Mouse (Mus musculus) kidney, postnatal 0 days (tissue): ENCODE measurements around the gene Asb5. TPM values are rescaled to one million over a fixed set of nuclear protein-coding genes. Genes with fewer than 3 reads are reported as not detected.
"Not testable (repeated sequence)": the region's sequence is repeated elsewhere in the genome, so short reads cannot be mapped to it uniquely, and the experiment has no call there.

Experiments used
- ATAC-seq: fragments of 200-750 bp; cut with Nextera tagmentation; replicated peaks from 2 replicates; pipeline ENCODE4 v1.8.0; 2017; ENCODE audit warnings: low read depth, moderate number of reproducible peaks, moderate TSS enrichment, moderate library complexity; ENCODE audit not compliant: low FRiP score
- DNase-seq: peaks from one replicate; pipeline ENCODE4 v3.0.0-alpha.2; 2016; ENCODE audit warnings: low spot score
- H3K27ac ChIP-seq: fragments of 300-500 bp; sonication (generic); 2 replicates; pipeline ENCODE4 v1.5.1; 2014; ENCODE audit warnings: mild to moderate bottlenecking
- H3K27me3 ChIP-seq: fragments of 300-500 bp; sonication (generic); 2 replicates; pipeline ENCODE4 v1.6.1; 2014; ENCODE audit warnings: low read length, mixed read lengths; ENCODE audit not compliant: insufficient read depth
- H3K36me3 ChIP-seq: fragments of 300-500 bp; sonication (generic); 2 replicates; pipeline ENCODE4 v1.6.1; 2014; ENCODE audit warnings: low read length, mixed read lengths; ENCODE audit not compliant: insufficient read depth
- H3K4me1 ChIP-seq: fragments of 300-500 bp; sonication (generic); replicated peaks from 2 replicates; pipeline ENCODE4 v1.6.1; 2014; ENCODE audit warnings: antibody characterized with exemption, low read length, mixed read lengths; ENCODE audit not compliant: insufficient read depth
- H3K4me2 ChIP-seq: fragments of 300-500 bp; sonication (generic); 2 replicates; pipeline ENCODE4 v1.6.1; 2014; ENCODE audit warnings: mild to moderate bottlenecking, low read length, moderate library complexity, mixed read lengths
- H3K4me3 ChIP-seq: fragments of 300-500 bp; sonication (generic); replicated peaks from 2 replicates; pipeline ENCODE4 v1.5.1; 2014; ENCODE audit warnings: low read depth, low read length
- H3K9ac ChIP-seq: fragments of 300-500 bp; sonication (generic); 2 replicates; pipeline ENCODE4 v1.6.1; 2014; ENCODE audit warnings: low read depth, low read length
- H3K9me3 ChIP-seq: fragments of 300-500 bp; sonication (generic); replicated peaks from 2 replicates; pipeline ENCODE4 v1.6.1; 2016; ENCODE audit warnings: low read length, inconsistent platforms, mixed read lengths
- CTCF ChIP-seq: IDR thresholded peaks from 2 replicates; pipeline ENCODE4 v1.5.1; 2016; ENCODE audit warnings: antibody characterized with exemption, low read depth, mild to moderate bottlenecking, moderate library complexity
- WGBS: fragments of 180-500 bp; shearing (Covaris S2); extraction: QIAGEN DNeasy Blood & Tissue Kit; methylation state at CpG from one replicate; pipeline ENCODE4 v1.1.7; 2014; 5-methylcytosine and 5-hydroxymethylcytosine counted together
- polyA plus RNA-seq: library from polyadenylated mRNA; unstranded; fragments of >200 nt; fragmentation: Nextera tagmentation; extraction: Ambion mirVana; gene quantifications from 2 replicates; pipeline ENCODE4 v1.2.1, GENCODE M21; 2015

Gene Asb5
- polyA plus RNA-seq, 1 experiment from 2014 or later: 6.6 TPM

- no peak overlapping the region for H3K4me3 ChIP-seq
- H3K9me3 ChIP-seq: no peaks in the 10 kb centered on the region
- ATAC-seq (no peak), DNase-seq (no peak)
- WGBS: 78% methylated on average over 4 of the region's 4 CpGs
- H3K9ac ChIP-seq: no peak overlapping the region
- no peak for TF ChIP-seq CTCF
- no peaks in the 10 kb centered on the region for H3K27me3 ChIP-seq
- H3K27ac ChIP-seq: no peak overlapping the region
- H3K4me2 ChIP-seq: no peak overlapping the region
- no peaks in the 10 kb centered on the region for H3K4me1 ChIP-seq
- H3K36me3 ChIP-seq: no peaks in the 10 kb centered on the region
Observed at GRCm38 (mm10) chr8:54603440-54603839, 74.1 kb downstream of the Asb5 start.

GRCm38 (mm10) chr8:54609336-54609735, 80.0 kb downstream of the Asb5 start:
- DNase-seq (no peak), ATAC-seq (no peak)
- Histone ChIP-seq H3K36me3 (no peaks in the 10 kb centered on the region), H3K9ac (no peak overlapping the region), H3K4me1 (no peaks in the 10 kb centered on the region), H3K9me3 (no peaks in the 10 kb centered on the region), H3K27me3 (no peaks in the 10 kb centered on the region), H3K27ac (no peak overlapping the region), H3K4me2 (no peak overlapping the region), H3K4me3 (no peak overlapping the region)
- 78% methylated on average over 2 of the region's 2 CpGs for WGBS
- no peak for TF ChIP-seq CTCF

GRCm38 (mm10) chr8:54610238-54610637, 80.9 kb downstream of the Asb5 start:
- TF ChIP-seq CTCF: no peak
- no peak overlapping the region for H3K9ac ChIP-seq
- H3K27me3 ChIP-seq: no peaks in the 10 kb centered on the region
- no peaks in the 10 kb centered on the region for H3K4me1 ChIP-seq
- WGBS: 73% methylated on average over 4 of the region's 4 CpGs
- no peak overlapping the region for H3K4me3 ChIP-seq
- no peaks in the 10 kb centered on the region for H3K9me3 ChIP-seq
- no peak for ATAC-seq
- no peak for DNase-seq
- no peak overlapping the region for H3K4me2 ChIP-seq
- no peak overlapping the region for H3K27ac ChIP-seq
- no peaks in the 10 kb centered on the region for H3K36me3 ChIP-seq

GRCm38 (mm10) chr8:54616710-54617109, 87.3 kb downstream of the Asb5 start:
- not testable (repeated sequence) for H3K9ac ChIP-seq, H3K4me1 ChIP-seq, H3K27me3 ChIP-seq, DNase-seq, H3K27ac ChIP-seq, H3K36me3 ChIP-seq, ATAC-seq, H3K9me3 ChIP-seq, H3K4me2 ChIP-seq, H3K4me3 ChIP-seq
- WGBS: 91% methylated on average over 17 of the region's 17 CpGs

Other genes starting within 250 kb of the Asb5 start
- gene Spcs3, start 418 bp downstream of the Asb5 start, polyA plus RNA-seq: 94.0 and 103 TPM in 2 replicates
- gene Spata4, start 71.2 kb downstream of the Asb5 start, polyA plus RNA-seq: not detected in 2 replicates